Mouse (Mus musculus): ENCODE results near the gene Thsd4. TPM values are rescaled to one million over a fixed set of nuclear protein-coding genes. Genes with fewer than 3 reads are reported as not detected.
A peak's percentile ranks its signal among the peaks of the same experiment; 100 is the strongest.

Gene Thsd4
- polyA plus RNA-seq, 1 experiment from 2014 or later = 5.0 TPM

GRCm38 (mm10) chr9:60234233-60235115 lies 287.4 kb downstream of the Thsd4 start:
- ATAC-seq = peak; percentile 77; the same call in 1 of the 2 replicates
- H3K27me3 ChIP-seq (replicated peaks; ENCODE audit: control insufficient read depth, insufficient read depth, low read length) = no peaks in the 10 kb centered on the region
- H3K9me3 ChIP-seq (ENCODE audit: control insufficient read depth, low read length) = no peaks in the 10 kb centered on the region
- no peaks in the 10 kb centered on the region for H3K36me3 ChIP-seq (ENCODE audit: control insufficient read depth, insufficient read depth)
- 40% methylated on average over 8 of the region's 8 CpGs for WGBS
- peaks cover 13% of the 10 kb centered on the region for H3K4me1 ChIP-seq (replicated peaks; ENCODE audit: control insufficient read depth, insufficient read depth, low read length)
- H3K9ac ChIP-seq (replicated peaks; ENCODE audit: low read depth, low read length) = no peak overlapping the region
- H3K4me2 ChIP-seq (ENCODE audit: low read length) = no peak overlapping the region
- H3K27ac ChIP-seq (ENCODE audit: low read length) = peak overlapping the region; percentile 52; the same call in 1 of the 2 replicates
- H3K4me3 ChIP-seq (replicated peaks; ENCODE audit: low read length) = no peak overlapping the region

- Histone ChIP-seq H3K4me1 (replicated peaks; ENCODE audit: control insufficient read depth, insufficient read depth, low read length) (peaks cover 19% of the 10 kb centered on the region), H3K4me3 (replicated peaks; ENCODE audit: low read length) (no peak overlapping the region), H3K27ac (ENCODE audit: low read length) (no peak overlapping the region), H3K36me3 (ENCODE audit: control insufficient read depth, insufficient read depth) (no peaks in the 10 kb centered on the region), H3K27me3 (replicated peaks; ENCODE audit: control insufficient read depth, insufficient read depth, low read length) (no peaks in the 10 kb centered on the region), H3K9ac (replicated peaks; ENCODE audit: low read depth, low read length) (no peak overlapping the region), H3K9me3 (ENCODE audit: control insufficient read depth, low read length) (no peaks in the 10 kb centered on the region), H3K4me2 (ENCODE audit: low read length) (no peak overlapping the region)
- ATAC-seq = no peak
- WGBS = 63% methylated on average over 9 of the region's 9 CpGs
These were observed 289.6 kb downstream of the Thsd4 start for GRCm38 (mm10) chr9:60231981-60232881.

- Histone ChIP-seq H3K27ac (ENCODE audit: low read length) (no peak overlapping the region), H3K36me3 (ENCODE audit: control insufficient read depth, insufficient read depth) (no peaks in the 10 kb centered on the region), H3K27me3 (replicated peaks; ENCODE audit: control insufficient read depth, insufficient read depth, low read length) (no peaks in the 10 kb centered on the region), H3K9me3 (ENCODE audit: control insufficient read depth, low read length) (no peaks in the 10 kb centered on the region), H3K9ac (replicated peaks; ENCODE audit: low read depth, low read length) (no peak overlapping the region), H3K4me2 (ENCODE audit: low read length) (no peak overlapping the region), H3K4me1 (replicated peaks; ENCODE audit: control insufficient read depth, insufficient read depth, low read length) (peaks cover 26% of the 10 kb centered on the region), H3K4me3 (replicated peaks; ENCODE audit: low read length) (no peak overlapping the region)
- no peak for ATAC-seq
- WGBS = 89% methylated on average over 4 of the region's 4 CpGs
These were observed 292.4 kb downstream of the Thsd4 start for GRCm38 (mm10) chr9:60229496-60229895.

GRCm38 (mm10) chr9:60227727-60228126 lies 294.1 kb downstream of the Thsd4 start:
- WGBS = 48% methylated on average over 7 of the region's 7 CpGs
- H3K27ac ChIP-seq (ENCODE audit: low read length) = peak overlapping the region; percentile 42
- no peak overlapping the region for H3K4me3 ChIP-seq (replicated peaks; ENCODE audit: low read length)
- H3K4me2 ChIP-seq (ENCODE audit: low read length) = no peak overlapping the region
- no peak overlapping the region for H3K9ac ChIP-seq (replicated peaks; ENCODE audit: low read depth, low read length)
- H3K36me3 ChIP-seq (ENCODE audit: control insufficient read depth, insufficient read depth) = no peaks in the 10 kb centered on the region
- H3K9me3 ChIP-seq (ENCODE audit: control insufficient read depth, low read length) = no peaks in the 10 kb centered on the region
- ATAC-seq = no peak
- no peaks in the 10 kb centered on the region for H3K27me3 ChIP-seq (replicated peaks; ENCODE audit: control insufficient read depth, insufficient read depth, low read length)
- H3K4me1 ChIP-seq (replicated peaks; ENCODE audit: control insufficient read depth, insufficient read depth, low read length) = peaks cover 35% of the 10 kb centered on the region

GRCm38 (mm10) chr9:60226679-60227078 lies 295.2 kb downstream of the Thsd4 start:
- 51% methylated on average over 4 of the region's 4 CpGs for WGBS
- H3K4me3 ChIP-seq (replicated peaks; ENCODE audit: low read length) = no peak overlapping the region
- H3K4me2 ChIP-seq (ENCODE audit: low read length) = no peak overlapping the region
- ATAC-seq = no peak
- no peaks in the 10 kb centered on the region for H3K27me3 ChIP-seq (replicated peaks; ENCODE audit: control insufficient read depth, insufficient read depth, low read length)
- peaks cover 28% of the 10 kb centered on the region for H3K4me1 ChIP-seq (replicated peaks; ENCODE audit: control insufficient read depth, insufficient read depth, low read length)
- no peaks in the 10 kb centered on the region for H3K9me3 ChIP-seq (ENCODE audit: control insufficient read depth, low read length)
- H3K9ac ChIP-seq (replicated peaks; ENCODE audit: low read depth, low read length) = no peak overlapping the region
- H3K36me3 ChIP-seq (ENCODE audit: control insufficient read depth, insufficient read depth) = no peaks in the 10 kb centered on the region
- H3K27ac ChIP-seq (ENCODE audit: low read length) = no peak overlapping the region

GRCm38 (mm10) chr9:60226155-60226554 lies 295.7 kb downstream of the Thsd4 start:
- WGBS = 72% methylated on average over 14 of the region's 14 CpGs

GRCm38 (mm10) chr9:60225453-60225852 lies 296.4 kb downstream of the Thsd4 start:
- Histone ChIP-seq H3K36me3 (ENCODE audit: control insufficient read depth, insufficient read depth) (no peaks in the 10 kb centered on the region), H3K9ac (replicated peaks; ENCODE audit: low read depth, low read length) (no peak overlapping the region), H3K4me1 (replicated peaks; ENCODE audit: control insufficient read depth, insufficient read depth, low read length) (peaks cover 25% of the 10 kb centered on the region), H3K4me3 (replicated peaks; ENCODE audit: low read length) (no peak overlapping the region), H3K27ac (ENCODE audit: low read length) (no peak overlapping the region), H3K9me3 (ENCODE audit: control insufficient read depth, low read length) (no peaks in the 10 kb centered on the region), H3K4me2 (ENCODE audit: low read length) (no peak overlapping the region), H3K27me3 (replicated peaks; ENCODE audit: control insufficient read depth, insufficient read depth, low read length) (no peaks in the 10 kb centered on the region)
- 80% methylated on average over 7 of the region's 7 CpGs for WGBS
- ATAC-seq = no peak

More at GRCm38 (mm10) chr9:60226155-60226554, 295.7 kb downstream of the Thsd4 start:
- Histone ChIP-seq H3K4me3 (replicated peaks; ENCODE audit: low read length) (no peak overlapping the region), H3K27ac (ENCODE audit: low read length) (0 out of 2 replicates have a peak overlapping the region, but pooled peaks have one; percentile 39), H3K36me3 (ENCODE audit: control insufficient read depth, insufficient read depth) (no peaks in the 10 kb centered on the region), H3K9ac (replicated peaks; ENCODE audit: low read depth, low read length) (no peak overlapping the region), H3K27me3 (replicated peaks; ENCODE audit: control insufficient read depth, insufficient read depth, low read length) (no peaks in the 10 kb centered on the region), H3K4me2 (ENCODE audit: low read length) (no peak overlapping the region), H3K4me1 (replicated peaks; ENCODE audit: control insufficient read depth, insufficient read depth, low read length) (peaks cover 28% of the 10 kb centered on the region), H3K9me3 (ENCODE audit: control insufficient read depth, low read length) (no peaks in the 10 kb centered on the region)
- no peak for ATAC-seq

- H3K9ac ChIP-seq (replicated peaks; ENCODE audit: low read depth, low read length) = no peak overlapping the region
- H3K9me3 ChIP-seq (ENCODE audit: control insufficient read depth, low read length) = no peaks in the 10 kb centered on the region
- no peaks in the 10 kb centered on the region for H3K36me3 ChIP-seq (ENCODE audit: control insufficient read depth, insufficient read depth)
- no peak overlapping the region for H3K4me3 ChIP-seq (replicated peaks; ENCODE audit: low read length)
- H3K27ac ChIP-seq (ENCODE audit: low read length) = peak overlapping the region; percentile 48; the same call in 1 of the 2 replicates
- WGBS = 5% methylated on average over 6 of the region's 6 CpGs
- peaks cover 25% of the 10 kb centered on the region for H3K4me1 ChIP-seq (replicated peaks; ENCODE audit: control insufficient read depth, insufficient read depth, low read length)
- peak; percentile 88 for ATAC-seq
- H3K27me3 ChIP-seq (replicated peaks; ENCODE audit: control insufficient read depth, insufficient read depth, low read length) = no peaks in the 10 kb centered on the region
- H3K4me2 ChIP-seq (ENCODE audit: low read length) = no peak overlapping the region
These were observed 297.7 kb downstream of the Thsd4 start for GRCm38 (mm10) chr9:60224039-60224695.
